Mouse (Mus musculus) retina, adult 2 months (tissue): ENCODE results near the gene Zfp202.
"Not testable (repeated sequence)": the region's sequence is repeated elsewhere in the genome, so short reads cannot be mapped to it uniquely, and the experiment has no call there.

Source experiments
- DNase-seq: peaks from one replicate; pipeline ENCODE4 v3.0.0-alpha.2; 2012; ENCODE audit warnings: low read depth, low spot score

Gene Zfp202

DNA sequence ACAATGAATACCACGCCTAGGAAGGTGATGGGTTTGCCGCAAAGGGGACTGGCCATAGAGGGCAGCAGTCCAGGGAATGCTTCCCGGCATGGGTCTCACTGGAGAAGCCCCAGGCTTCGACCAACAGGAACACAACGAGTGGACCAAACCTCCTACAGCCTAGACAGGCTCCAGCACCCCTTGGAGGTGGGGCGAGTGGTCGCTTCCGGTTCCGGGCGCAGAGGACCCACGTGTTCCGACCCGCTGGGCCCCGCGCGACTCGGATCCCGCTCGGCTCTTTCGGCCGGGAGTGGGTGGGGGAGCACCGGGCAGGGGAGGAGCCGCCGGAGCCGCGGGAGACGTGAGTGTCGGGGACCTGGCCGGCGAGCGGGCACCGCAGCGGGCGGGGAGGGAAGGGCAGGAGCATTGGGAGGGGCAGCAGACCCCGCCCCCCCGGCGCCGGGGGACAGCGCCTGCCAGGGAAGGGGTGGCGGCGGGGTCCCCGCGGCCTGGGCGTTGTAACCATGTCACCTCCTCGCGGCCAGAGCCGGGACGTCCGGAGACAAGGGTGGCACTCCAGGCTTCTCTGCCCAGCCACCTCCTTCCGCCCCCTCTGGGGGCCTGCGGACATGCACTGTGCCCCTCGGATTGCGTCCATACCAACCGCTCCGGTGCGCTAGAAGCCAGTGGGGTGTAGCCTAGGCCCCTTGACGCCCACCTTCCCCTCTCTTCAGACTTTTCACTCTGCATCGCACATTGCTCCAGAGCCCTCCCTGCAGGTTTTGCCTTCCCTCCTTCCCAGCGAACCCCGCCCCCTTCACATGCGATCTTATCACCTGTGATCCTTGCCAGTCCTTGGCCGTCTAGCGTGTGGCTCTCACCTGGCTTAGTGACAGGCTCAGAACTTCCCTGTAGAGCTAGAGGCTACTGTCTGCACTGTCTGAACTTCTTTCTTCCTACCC lies at the start of gene Zfp202:
Zfp202 (plus strand) TSS at position 219 of the 941 bp plus-strand sequence.
- peak; percentile 71 for DNase-seq

DNA sequence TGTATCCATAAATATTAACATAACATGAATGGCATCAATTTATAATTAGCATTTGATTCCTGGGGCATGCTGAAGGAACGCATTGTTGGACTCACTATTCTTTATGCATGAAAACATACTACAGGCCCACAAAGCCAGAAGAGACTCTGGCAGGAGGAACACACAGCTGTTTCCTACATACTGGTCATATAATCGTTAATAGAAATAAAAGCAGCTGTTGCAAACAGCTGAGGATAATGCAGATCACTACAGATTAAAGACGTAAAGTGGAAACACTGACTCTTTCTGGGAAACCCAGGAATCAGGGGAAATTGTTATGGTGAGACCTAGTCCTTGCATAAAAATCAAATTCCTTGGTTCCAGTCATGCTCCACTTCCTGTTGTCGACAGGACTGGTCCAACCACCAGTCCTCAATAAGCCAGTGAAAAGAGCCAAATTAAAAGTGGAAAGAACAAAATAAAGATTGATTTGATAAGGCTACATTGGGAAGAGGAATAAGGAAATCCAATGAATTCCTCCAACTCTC lies 36.9 kb upstream of the Zfp202 start:
- DNase-seq = no peak

DNA sequence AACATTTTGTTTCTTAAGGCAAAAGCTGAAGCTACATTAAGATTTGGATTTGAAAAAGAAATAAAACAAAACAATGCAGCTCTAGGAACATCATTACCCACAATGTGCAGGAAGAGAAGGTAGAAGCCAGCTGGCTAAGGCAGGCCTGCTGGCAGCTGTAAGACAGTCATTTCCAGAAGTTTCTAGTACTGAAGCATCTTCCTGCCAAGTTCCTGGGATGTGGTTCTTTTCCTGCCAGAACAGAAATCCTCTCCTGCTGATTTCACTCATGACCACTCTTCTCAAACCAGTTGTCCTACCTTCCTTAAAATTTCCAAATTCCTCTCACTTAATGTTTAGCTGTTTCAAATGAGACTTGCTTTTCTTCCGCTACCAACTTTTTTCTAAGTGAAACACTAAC lies 25.7 kb upstream of the Zfp202 start:
- no peak for DNase-seq

DNA sequence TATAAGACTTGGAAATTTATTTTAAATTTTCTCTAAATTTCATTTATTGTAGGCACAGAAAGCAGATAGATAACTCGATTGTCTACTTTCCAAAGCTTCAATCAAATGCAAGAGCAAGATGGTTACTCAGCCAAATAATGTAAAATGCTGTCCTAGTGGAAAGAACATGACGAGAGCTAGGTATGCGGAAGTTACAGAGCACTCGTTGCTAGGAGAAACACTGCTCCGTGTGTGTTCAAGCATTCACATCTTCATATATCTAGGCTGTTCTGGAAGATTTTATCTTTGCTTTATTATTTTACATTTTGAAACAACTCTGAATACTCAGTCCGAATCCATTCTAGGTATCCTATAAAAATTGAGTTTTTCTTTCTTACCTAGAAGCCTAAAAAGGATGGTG lies 15.1 kb upstream of the Zfp202 start:
- DNase-seq = no peak

DNA sequence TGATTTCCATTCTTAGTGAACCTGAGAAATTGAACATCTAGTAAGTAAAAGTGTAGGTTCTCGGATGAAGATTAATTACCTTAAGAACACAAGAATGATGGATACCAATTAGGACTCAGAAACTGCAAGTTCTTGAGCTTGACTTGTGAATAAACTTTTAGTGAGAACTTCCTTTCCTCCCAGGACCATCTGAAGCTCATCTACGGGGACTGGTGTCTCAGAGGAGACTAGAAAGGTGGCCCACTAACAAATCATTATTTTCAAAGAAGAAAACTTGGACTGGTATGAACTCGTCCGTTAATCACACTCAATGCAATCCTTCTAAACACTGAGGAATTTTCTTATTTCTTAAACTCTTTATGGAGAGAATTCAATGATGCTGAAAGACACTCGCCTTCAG lies 11.5 kb upstream of the Zfp202 start, which contains the start of gene Olfr986:
Olfr986 (plus strand) TSS at position 301 of the 400 bp plus-strand sequence.
- DNase-seq = no peak

DNA sequence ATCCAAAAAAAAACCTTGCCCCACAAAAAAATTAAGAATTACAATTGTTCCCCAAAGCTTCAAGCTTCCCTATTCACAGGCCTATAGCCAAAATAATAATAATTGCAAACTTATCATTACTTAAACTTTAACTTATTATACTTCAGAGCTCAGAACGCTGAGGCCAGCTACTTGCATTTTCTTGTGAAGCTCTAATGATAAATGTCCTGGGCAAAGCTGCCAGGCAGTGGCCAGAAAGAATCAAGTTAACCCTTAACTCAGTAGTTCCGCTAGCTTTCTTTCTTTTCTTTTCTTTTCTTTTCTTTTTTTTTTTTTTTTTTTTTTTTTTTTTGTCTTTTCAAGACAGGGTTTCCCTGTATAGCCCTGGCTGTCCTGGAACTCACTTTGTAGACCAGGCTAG lies 7.0 kb upstream of the Zfp202 start:
- DNase-seq = not testable (repeated sequence)

DNA sequence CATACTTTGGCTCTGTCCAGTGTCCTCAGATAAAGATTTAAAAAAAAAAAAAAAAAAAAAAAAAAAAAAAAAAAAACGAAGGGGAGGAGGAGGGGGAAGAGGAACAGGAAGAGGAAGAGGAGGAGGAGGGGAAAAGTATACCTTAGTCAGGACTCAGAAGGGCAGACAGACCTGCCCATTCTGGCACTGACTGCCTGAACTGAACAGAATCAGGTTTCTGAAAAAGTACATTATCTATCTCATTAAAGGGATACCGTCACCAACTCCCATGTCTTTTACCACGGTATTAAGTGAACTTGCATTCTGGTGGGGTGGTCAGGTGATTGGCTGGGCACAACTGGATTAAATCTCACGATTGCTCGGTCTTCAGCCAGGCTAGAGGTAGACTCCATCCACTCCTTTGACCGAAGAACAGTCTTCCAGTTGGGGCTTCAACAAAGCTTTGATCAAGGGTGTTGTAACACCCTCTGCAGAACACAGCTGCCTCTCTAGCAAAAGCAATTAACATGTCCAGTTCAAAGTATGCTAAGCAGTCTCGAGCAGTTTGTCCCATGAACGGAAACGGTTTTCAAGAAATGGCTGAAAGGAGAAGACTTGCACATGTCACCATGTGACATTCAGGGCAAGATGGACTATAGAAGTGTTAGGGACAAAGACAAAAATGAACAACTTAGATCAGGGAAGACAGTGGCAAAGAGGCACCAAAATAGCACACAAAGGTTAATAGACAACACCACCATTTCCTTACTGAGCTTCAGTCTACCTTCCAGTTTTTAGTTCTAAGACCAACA lies 835 bp upstream of the Zfp202 start:
- no peak for DNase-seq

DNA sequence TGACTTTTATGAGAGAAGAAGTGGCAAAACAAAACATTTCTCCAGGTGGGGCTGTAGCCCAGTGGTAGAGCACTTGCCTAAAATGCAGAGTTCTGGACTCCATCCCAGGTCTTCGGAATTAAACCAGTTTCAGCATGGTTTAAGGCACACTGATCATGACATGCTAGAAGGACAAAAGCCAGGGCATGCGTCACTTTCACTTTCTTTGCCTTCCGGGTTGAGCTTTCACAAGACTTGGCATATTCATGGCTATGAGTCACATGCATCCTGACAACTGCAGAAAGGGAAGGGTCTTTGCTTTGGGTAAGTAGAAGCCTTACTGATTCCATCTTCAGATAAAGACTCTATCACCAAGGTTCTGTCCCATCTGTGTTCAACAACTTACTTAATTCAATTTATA lies 3.9 kb downstream of the Zfp202 start:
- no peak for DNase-seq

DNA sequence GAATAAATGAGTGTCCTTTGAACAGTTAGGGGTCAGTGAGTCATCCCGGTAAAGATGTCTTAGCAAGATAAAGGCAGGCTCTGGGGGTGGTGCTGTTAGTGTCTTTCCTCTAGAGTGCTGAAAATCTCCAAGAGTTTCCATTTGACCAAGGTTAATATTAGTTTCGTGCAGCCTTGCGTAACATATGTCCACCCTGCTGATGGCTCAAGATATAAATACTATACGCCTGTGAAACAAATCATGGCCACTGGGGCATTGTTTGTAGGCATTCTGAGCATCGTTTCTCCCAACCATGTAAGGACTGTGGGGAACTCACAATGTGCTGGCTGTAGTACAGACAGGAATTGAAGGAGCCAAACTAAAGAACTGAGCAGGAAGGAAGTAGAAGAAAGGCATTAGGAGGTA lies 14.4 kb downstream of the Zfp202 start:
- no peak for DNase-seq

DNA sequence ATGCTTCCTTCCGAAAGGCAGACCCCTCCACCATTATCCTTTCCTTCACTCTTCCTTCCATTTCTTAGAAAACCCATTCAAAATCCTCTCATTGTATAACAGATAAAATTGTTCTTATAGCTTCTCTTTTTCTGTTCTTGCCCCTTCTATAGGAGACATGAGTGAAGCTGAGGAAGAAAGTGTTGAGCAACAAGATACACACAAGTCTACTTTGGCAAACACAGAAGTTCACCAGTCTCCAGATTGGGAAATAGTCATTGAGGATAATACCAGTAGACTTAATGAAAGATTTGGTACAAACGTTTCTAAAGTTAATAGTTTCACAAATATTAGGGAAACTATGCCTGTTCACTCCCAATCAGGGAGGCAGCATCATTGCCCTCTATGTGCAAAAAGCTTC lies 18.6 kb downstream of the Zfp202 start:
- DNase-seq = no peak

DNA sequence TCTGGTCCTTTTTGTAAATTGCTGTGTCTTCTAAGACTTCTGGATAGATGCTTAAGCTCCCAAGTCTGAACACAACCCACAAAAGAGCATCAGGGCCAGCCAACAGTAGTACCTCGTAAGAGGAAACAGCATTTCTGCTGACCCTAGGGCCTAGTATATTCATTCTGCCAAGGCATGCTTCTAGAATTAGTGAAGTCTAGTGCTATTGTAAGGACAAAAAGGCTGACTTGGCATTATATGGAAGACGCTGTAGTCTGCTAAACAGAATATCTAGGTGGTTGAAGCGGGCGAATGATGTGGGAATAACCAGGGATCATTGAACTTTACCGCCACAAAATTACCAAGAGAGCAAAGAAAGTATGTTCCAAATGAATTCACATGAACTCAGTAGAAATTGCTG lies 21.9 kb downstream of the Zfp202 start:
- no peak for DNase-seq

DNA sequence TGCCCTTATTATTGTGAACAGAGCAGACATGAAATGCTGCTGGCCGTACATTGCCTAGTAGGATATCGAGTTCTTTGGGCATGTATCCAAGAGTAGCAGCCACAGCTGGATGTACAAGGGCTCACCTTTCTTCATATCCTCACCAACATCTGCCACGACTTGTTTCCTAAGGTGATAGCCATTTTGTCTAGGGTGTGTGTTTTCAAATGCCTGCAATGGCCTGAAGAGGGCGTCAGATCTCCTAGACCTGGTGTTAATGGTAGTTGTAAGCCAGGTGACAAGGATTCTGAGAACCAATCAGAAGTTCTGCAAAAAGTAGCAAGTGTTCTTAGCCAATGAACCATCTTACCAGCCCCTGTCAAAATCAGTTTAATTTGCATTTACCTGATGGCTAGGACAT lies 24.5 kb downstream of the Zfp202 start:
- DNase-seq = no peak

DNA sequence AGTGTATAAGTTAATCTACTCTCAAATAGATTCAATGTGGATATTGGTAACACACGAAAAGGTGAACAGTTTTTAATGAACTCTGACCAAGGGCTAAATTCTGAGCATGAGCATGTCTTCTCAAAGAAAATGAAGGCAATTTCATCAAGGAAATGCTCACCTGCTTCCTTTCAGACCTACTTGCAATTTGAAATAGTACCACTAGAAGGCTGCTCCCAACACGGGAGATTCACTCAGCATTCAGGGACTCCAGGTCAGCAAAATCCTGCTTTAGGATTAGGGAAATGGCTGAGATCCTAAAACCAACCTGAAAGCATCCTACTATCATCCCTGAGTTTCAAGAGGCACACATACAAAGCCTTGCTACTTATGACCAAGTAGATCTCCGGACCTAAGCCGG lies 32.2 kb downstream of the Zfp202 start:
- no peak for DNase-seq

DNA sequence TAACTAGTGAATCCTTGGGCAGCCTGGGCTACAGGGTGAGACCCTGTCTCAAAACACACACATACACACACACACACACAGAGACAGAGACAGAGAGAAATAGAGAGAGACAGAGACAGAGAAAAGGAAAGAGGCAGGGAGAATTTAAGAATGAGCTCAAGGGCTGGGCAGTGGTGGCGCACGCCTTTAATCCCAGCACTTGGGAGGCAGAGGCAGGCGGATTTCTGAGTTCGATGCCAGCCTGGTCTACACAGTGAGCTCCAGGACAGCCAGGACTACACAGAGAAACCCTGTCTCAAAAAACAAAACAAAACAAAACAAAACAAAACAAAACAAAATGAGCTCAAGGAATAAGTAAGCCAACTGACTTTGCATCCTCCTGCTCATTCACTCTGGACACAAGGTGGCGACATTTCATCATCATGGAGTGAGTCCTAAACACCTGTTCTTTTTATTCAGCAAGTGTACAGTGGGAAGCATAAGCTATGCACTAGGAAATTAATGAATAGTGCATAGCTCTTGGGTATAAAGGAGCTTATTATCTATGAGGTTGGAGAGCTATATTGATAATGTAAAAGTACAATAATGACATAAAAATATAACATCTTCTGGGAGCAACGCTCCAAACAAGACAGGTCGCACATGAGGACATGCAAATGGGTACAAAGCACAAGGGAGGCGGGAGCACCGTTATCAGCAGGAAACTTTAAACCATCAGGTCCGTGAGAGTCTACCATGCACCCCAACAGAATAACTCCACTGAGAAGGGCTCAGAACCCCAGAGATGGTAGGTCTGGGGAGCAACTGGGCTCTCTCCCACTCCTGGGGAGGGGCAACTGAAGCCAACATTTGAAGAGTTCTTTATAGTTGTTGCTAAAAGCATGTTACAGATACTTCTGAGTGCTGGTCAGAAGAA lies 36.0 kb downstream of the Zfp202 start:
- DNase-seq = peak; percentile 60

DNA sequence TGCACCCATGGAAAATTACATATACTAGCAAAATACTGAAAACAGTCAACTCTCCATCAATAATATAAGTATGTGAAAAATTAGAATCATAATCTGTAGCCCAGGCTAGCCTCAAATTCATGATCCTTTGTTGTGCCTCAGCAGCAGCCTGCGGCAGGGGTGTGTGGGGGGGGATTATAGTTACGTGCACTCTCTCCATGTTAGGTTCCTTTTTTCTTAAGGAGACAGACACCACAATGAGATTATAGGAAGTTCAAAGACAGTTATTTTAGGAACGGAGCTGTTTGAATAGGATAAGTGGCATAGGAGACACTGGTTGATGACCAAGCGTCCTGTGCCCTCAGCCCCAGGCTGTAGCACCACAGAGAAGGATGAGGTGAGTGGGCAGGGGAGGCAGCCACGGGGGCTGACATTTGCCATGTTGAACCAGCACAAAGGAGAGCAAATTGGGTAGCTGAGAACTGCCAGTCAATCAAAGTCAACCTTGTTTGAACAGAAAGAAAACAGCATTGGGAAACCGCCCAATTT lies 36.8 kb downstream of the Zfp202 start:
- no peak for DNase-seq

DNA sequence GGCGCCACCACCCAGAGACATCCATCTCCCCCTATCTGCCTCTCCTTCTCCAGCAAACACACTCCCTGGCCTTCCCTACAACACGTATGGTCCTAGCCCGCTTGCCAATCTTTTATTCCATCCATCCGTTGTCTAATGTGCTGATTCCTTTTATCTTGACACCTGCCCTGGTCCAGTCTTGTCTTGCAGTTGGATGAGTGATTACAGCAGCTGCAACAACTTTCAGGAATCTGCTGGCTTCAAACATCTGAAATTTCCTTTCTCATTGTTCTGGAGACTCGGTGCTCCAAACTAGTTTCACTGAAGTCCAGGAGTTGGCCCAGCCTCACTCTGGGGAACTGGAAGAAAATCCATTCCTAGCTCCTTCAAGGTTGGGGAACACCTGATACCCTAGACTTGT lies 37.4 kb downstream of the Zfp202 start:
- no peak for DNase-seq

DNA sequence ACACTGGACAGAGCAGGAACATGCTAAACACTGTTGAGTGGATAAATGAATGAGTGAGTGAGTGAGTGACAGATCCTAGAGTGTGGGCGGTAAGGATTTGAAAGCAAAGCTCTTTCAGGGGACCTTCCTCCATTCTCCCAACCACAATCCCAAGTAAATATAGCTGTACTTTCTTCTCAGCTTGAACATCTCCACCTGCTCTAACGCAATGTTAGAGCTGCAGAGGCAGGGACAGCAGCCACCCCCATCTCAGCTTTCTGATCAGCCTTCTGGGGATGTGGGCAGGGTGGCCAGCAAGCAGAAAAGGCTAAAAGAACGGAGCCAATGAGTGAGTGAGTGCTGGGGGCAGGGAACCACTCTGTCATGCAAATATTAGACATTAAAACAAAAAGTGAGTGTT lies 38.9 kb downstream of the Zfp202 start:
- no peak for DNase-seq

DNA sequence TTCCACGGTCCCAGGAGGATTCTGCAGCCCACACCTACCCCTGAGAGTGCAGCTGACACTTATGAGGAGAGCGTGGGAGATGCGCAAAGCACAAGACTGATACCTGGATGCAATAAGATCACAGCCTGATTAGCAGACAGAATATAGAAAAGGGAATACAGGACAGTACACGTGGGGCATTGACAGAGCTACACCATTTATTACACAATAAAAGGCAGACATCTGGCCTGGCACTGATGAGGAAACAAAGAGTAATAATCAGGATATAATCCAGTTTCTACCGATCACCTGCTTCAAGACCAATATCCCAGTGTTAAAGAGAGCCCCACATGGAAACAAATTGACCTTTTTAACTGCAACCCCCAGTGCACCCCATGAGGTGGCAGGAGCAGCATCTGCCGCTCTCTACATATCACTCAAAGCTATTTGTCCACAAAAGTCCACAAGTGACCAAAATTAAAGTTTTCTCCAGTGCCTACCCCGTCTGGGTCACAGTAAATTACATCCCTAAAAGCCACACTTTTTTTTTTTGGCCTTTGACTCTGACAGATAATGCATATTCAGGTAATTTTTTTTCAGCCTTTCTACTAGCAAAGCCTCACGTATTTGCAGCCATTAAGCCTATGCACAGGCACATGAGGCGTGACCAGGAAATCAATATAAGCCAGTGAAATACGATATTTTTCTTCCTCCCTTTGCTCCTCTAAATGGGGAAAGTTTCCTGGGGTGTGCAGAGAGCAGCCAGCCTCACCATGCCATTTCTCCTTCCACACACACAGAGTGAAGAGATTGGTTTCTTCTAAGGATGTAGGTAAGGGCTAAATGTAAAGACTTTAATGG lies 42.3 kb downstream of the Zfp202 start:
- DNase-seq = no peak

DNA sequence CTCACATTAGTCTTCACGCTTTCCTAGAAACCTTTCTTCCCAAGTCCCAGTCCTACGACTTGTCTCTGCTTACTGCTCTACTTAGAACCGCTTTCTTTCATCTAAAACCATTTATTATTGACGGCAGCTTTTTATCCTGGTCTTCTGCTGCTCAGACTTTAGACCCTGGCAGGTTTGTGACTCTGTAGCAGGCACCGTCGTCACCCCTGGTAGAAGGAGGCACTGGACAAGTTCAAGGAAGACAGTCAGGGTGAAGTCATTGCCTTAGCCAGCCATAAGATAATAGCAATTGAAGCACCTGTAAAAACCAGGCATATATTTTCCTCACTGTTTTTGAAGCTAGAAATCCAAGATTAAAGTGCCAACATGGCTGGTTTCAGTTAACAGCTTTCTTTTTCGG lies 43.1 kb downstream of the Zfp202 start:
- DNase-seq = no peak

DNA sequence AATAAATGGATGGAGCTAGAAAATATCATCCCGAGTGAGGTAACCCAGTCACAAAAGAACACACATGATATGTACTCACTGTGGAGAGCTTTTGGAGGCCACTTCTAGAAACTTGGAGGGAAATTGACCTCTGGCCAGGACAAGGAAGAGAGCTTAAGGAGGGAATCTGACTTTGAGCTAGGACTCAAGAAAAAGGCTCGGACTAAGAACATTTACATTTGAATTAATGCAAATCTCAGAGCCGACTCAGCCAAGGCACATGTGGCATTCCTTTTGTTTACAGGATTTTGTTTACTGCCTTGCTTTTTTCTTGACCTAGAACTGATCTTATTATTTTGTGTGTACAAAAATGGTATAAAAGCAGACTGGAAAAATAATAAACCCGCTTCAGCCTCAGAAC lies 47.6 kb downstream of the Zfp202 start:
- no peak for DNase-seq
